Mouse (Mus musculus) CD4-positive naive resting alpha-beta T cell, adult 57 days (primary cell): ENCODE results near the gene Dapk1. TPM values are rescaled to one million over a fixed set of nuclear protein-coding genes. Genes with fewer than 3 reads are reported as not detected.

Experiments
- total RNA-seq: library from RNA; stranded (reverse); gene quantifications from one replicate; pipeline ENCODE4 v1.2.4, GENCODE M21; 2023

Dapk1 gene
- total RNA-seq: 8.8 TPM

GRCm38 (mm10) chr13:60601436-60602415 lies at the start of gene Dapk1:
Gene Dapk1 (plus strand): TSS chr13:60601947.

GRCm38 (mm10) chr13:60786264-60786663 lies 184.5 kb downstream of the Dapk1 start, which contains the start of gene BC051665:
Gene BC051665 (minus strand): TSS chr13:60786364.

GRCm38 (mm10) chr13:60802749-60803148 lies 201.0 kb downstream of the Dapk1 start, which contains the start of gene Ctsll3:
Gene Ctsll3 (minus strand): TSS chr13:60802849.

Other genes starting within 250 kb of the Dapk1 start
- gene BC051665, start 184.4 kb downstream of the Dapk1 start, total RNA-seq: not detected
- not detected for gene Ctsll3, start 200.9 kb downstream of the Dapk1 start, total RNA-seq